Mouse (Mus musculus): ENCODE results near the gene Faap20. TPM values are rescaled to one million over a fixed set of nuclear protein-coding genes. Genes with fewer than 3 reads are reported as not detected.

Faap20 gene
- polyA plus RNA-seq, 1 experiment: 30.6 TPM

DNA sequence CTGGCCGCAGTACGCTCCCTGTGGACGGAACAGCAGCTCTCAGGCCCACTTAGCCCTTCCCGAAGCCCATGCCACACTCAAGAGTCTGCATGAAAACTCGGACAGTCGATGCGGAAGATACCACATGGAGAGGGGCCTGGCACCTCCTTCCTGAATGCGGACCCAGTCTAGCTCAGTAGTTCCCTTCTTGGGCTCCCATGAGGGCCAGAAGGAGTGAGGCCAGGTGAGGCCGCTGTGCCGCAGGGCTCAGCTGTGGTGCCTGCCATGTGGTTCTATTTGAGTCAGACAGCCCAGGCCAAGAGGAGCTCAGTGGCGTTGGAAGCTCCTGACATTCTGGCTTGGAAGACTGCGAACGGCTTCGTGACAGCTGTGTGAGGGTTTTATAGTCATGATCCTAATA is 44.8 kb downstream of the Faap20 start:
- Histone ChIP-seq H3K4me3 (ENCODE audit: insufficient read depth, poor library complexity, severe bottlenecking) (no peak overlapping the region), H3K36me3 (ENCODE audit: control insufficient read depth, insufficient read depth) (no peaks in the 10 kb centered on the region), H3K79me2 (ENCODE audit: control insufficient read depth, insufficient read depth) (no peaks in the 10 kb centered on the region), H3ac (ENCODE audit: control insufficient read depth, insufficient read length, low read depth) (no peak overlapping the region), H3K79me3 (ENCODE audit: low read depth) (no peaks in the 10 kb centered on the region), H3K27me3 (ENCODE audit: control insufficient read depth, insufficient read depth, insufficient read length) (no peaks in the 10 kb centered on the region)
- TF ChIP-seq FOSL1 (IDR thresholded peaks at IDR 0.05; ENCODE audit: insufficient read depth, low read length, poor library complexity, severe bottlenecking): no peak
- TF ChIP-seq MYOD1 (IDR thresholded peaks at IDR 0.05; ENCODE audit: control insufficient read depth, insufficient read length, low read depth): no peak
- TF ChIP-seq CEBPB (IDR thresholded peaks at IDR 0.05; ENCODE audit: low read depth): no peak
- TF ChIP-seq MYOG (IDR thresholded peaks at IDR 0.05; ENCODE audit: control insufficient read depth, extremely low read depth, insufficient read length): no peak
- TF ChIP-seq USF1 (IDR thresholded peaks at IDR 0.05; ENCODE audit: low read depth): no peak
- no peak for TF ChIP-seq CTCF (IDR thresholded peaks at IDR 0.05; ENCODE audit: control insufficient read depth, insufficient read depth, insufficient read length)
- TF ChIP-seq MAX (IDR thresholded peaks at IDR 0.05): no peak

DNA sequence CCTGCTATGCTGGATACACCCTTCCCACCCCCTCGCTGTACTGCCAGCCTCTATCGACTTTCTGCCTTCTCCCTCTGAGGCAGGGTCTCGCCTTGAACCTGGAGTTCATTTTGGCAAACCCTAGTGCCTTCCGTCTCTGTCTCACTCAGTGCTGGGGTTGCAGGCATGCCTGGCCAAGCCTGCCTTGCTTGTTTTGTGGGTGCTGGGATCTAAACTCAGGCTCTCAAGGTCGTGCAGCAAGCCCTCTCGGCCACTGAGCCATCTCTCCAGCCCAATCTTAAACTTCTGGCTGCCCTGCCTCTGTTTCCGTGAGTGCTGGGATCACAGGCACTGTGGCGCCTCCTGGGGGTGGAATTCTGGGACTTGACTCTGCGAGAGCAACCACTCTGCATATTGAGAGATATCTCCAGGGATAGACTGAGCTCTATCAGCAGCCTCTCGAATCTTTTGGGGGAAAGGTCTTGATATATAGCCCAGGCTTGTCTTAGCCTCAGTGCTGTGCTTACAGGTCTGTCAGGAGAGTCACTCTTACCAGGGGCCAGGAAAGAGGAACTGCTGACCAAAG is 45.5 kb downstream of the Faap20 start:
- Histone ChIP-seq H3K79me2 (ENCODE audit: control insufficient read depth, insufficient read depth) (no peaks in the 10 kb centered on the region), H3ac (ENCODE audit: control insufficient read depth, insufficient read length, low read depth) (no peak overlapping the region), H3K27me3 (ENCODE audit: control insufficient read depth, insufficient read depth, insufficient read length) (peaks cover under 1% of the 10 kb centered on the region), H3K4me3 (ENCODE audit: insufficient read depth, poor library complexity, severe bottlenecking) (no peak overlapping the region), H3K79me3 (ENCODE audit: low read depth) (no peaks in the 10 kb centered on the region), H3K36me3 (ENCODE audit: control insufficient read depth, insufficient read depth) (no peaks in the 10 kb centered on the region)
- TF ChIP-seq CEBPB (IDR thresholded peaks at IDR 0.05; ENCODE audit: low read depth) (no peak), FOSL1 (IDR thresholded peaks at IDR 0.05; ENCODE audit: insufficient read depth, low read length, poor library complexity, severe bottlenecking) (no peak), CTCF (IDR thresholded peaks at IDR 0.05; ENCODE audit: control insufficient read depth, insufficient read depth, insufficient read length) (no peak)

DNA sequence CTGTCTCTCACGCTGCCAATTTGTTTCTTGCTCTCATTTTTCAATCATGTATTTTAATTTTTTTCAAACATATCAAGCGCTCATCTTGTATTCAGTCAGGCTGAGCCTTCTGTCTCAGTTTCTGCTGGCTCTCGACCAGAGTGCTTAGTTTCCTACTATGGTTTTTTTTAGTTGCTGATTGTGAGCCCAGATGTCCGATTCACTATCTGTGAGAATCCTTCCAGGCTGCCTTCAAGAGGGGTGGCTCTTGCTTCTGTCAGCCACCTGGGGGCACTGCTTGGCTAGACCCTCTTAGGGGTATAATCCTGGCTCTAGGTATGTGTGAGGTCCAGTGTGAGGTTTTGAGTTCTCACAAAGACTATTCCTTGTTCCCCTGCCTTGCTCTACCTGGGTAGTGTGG is 46.4 kb downstream of the Faap20 start:
- H3K36me3 ChIP-seq (ENCODE audit: control insufficient read depth, insufficient read depth): no peaks in the 10 kb centered on the region
- H3K27me3 ChIP-seq (ENCODE audit: control insufficient read depth, insufficient read depth, insufficient read length): peaks cover 4% of the 10 kb centered on the region
- no peak overlapping the region for H3ac ChIP-seq (ENCODE audit: control insufficient read depth, insufficient read length, low read depth)
- TF ChIP-seq USF1 (IDR thresholded peaks at IDR 0.05; ENCODE audit: low read depth) (no peak), MAX (IDR thresholded peaks at IDR 0.05) (no peak), FOSL1 (IDR thresholded peaks at IDR 0.05; ENCODE audit: insufficient read depth, low read length, poor library complexity, severe bottlenecking) (no peak), MYOD1 (IDR thresholded peaks at IDR 0.05; ENCODE audit: control insufficient read depth, insufficient read length, low read depth) (no peak), CEBPB (IDR thresholded peaks at IDR 0.05; ENCODE audit: low read depth) (no peak), CTCF (IDR thresholded peaks at IDR 0.05; ENCODE audit: control insufficient read depth, insufficient read depth, insufficient read length) (no peak), MYOG (IDR thresholded peaks at IDR 0.05; ENCODE audit: control insufficient read depth, extremely low read depth, insufficient read length) (no peak)
- H3K79me3 ChIP-seq (ENCODE audit: low read depth): no peaks in the 10 kb centered on the region
- no peak overlapping the region for H3K4me3 ChIP-seq (ENCODE audit: insufficient read depth, poor library complexity, severe bottlenecking)
- H3K79me2 ChIP-seq (ENCODE audit: control insufficient read depth, insufficient read depth): no peaks in the 10 kb centered on the region

DNA sequence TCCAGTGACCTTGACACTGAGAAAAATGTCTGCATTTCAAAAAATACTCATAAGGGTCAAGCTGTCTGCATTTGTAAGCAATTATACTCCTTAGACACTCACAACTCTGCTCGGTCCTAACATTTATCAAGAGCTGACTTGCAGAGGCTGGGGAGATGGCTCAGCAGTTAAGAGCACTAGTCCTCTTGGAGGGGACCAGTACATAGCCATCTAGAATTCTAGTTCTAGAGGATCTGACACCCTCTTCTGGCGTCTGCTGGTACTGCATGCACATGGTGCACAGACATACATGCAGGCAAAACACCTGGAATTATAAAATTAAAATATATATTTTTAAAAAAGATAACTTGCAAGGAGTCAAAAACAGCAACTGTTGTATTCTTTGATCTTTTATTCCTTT is 47.5 kb downstream of the Faap20 start:
- Histone ChIP-seq H3K79me2 (ENCODE audit: control insufficient read depth, insufficient read depth) (no peaks in the 10 kb centered on the region), H3K4me3 (ENCODE audit: insufficient read depth, poor library complexity, severe bottlenecking) (no peak overlapping the region), H3K36me3 (ENCODE audit: control insufficient read depth, insufficient read depth) (no peaks in the 10 kb centered on the region), H3K79me3 (ENCODE audit: low read depth) (no peaks in the 10 kb centered on the region), H3ac (ENCODE audit: control insufficient read depth, insufficient read length, low read depth) (no peak overlapping the region), H3K27me3 (ENCODE audit: control insufficient read depth, insufficient read depth, insufficient read length) (peaks cover 4% of the 10 kb centered on the region)
- TF ChIP-seq MAX (IDR thresholded peaks at IDR 0.05) (no peak), MYOD1 (IDR thresholded peaks at IDR 0.05; ENCODE audit: control insufficient read depth, insufficient read length, low read depth) (no peak), CTCF (IDR thresholded peaks at IDR 0.05; ENCODE audit: control insufficient read depth, insufficient read depth, insufficient read length) (no peak), CEBPB (IDR thresholded peaks at IDR 0.05; ENCODE audit: low read depth) (no peak), MYOG (IDR thresholded peaks at IDR 0.05; ENCODE audit: control insufficient read depth, extremely low read depth, insufficient read length) (no peak)

GRCm38 (mm10) chr4:155298826-155299225 is 49.2 kb downstream of the Faap20 start:
- Histone ChIP-seq H3K36me3 (ENCODE audit: control insufficient read depth, insufficient read depth) (no peaks in the 10 kb centered on the region), H3K79me2 (ENCODE audit: control insufficient read depth, insufficient read depth) (no peaks in the 10 kb centered on the region), H3K4me3 (ENCODE audit: insufficient read depth, poor library complexity, severe bottlenecking) (no peak overlapping the region), H3K27me3 (ENCODE audit: control insufficient read depth, insufficient read depth, insufficient read length) (peaks cover 4% of the 10 kb centered on the region), H3ac (ENCODE audit: control insufficient read depth, insufficient read length, low read depth) (no peak overlapping the region), H3K79me3 (ENCODE audit: low read depth) (no peaks in the 10 kb centered on the region)
- TF ChIP-seq MYOD1 (IDR thresholded peaks at IDR 0.05; ENCODE audit: control insufficient read depth, insufficient read length, low read depth) (no peak), CTCF (IDR thresholded peaks at IDR 0.05; ENCODE audit: control insufficient read depth, insufficient read depth, insufficient read length) (no peak), CEBPB (IDR thresholded peaks at IDR 0.05; ENCODE audit: low read depth) (no peak), USF1 (IDR thresholded peaks at IDR 0.05; ENCODE audit: low read depth) (no peak), MYOG (IDR thresholded peaks at IDR 0.05; ENCODE audit: control insufficient read depth, extremely low read depth, insufficient read length) (no peak), MAX (IDR thresholded peaks at IDR 0.05) (no peak), FOSL1 (IDR thresholded peaks at IDR 0.05; ENCODE audit: insufficient read depth, low read length, poor library complexity, severe bottlenecking) (no peak)

- no peaks in the 10 kb centered on the region for H3K79me2 ChIP-seq (ENCODE audit: control insufficient read depth, insufficient read depth)
- H3K27me3 ChIP-seq (ENCODE audit: control insufficient read depth, insufficient read depth, insufficient read length): peaks cover 4% of the 10 kb centered on the region
- no peaks in the 10 kb centered on the region for H3K79me3 ChIP-seq (ENCODE audit: low read depth)
- no peak for TF ChIP-seq CEBPB (IDR thresholded peaks at IDR 0.05; ENCODE audit: low read depth)
- TF ChIP-seq CTCF (IDR thresholded peaks at IDR 0.05; ENCODE audit: control insufficient read depth, insufficient read depth, insufficient read length): no peak
- TF ChIP-seq MAX (IDR thresholded peaks at IDR 0.05): no peak
- no peak for TF ChIP-seq USF1 (IDR thresholded peaks at IDR 0.05; ENCODE audit: low read depth)
- no peak for TF ChIP-seq FOSL1 (IDR thresholded peaks at IDR 0.05; ENCODE audit: insufficient read depth, low read length, poor library complexity, severe bottlenecking)
- no peak for TF ChIP-seq MYOD1 (IDR thresholded peaks at IDR 0.05; ENCODE audit: control insufficient read depth, insufficient read length, low read depth)
- TF ChIP-seq MYOG (IDR thresholded peaks at IDR 0.05; ENCODE audit: control insufficient read depth, extremely low read depth, insufficient read length): no peak
- no peaks in the 10 kb centered on the region for H3K36me3 ChIP-seq (ENCODE audit: control insufficient read depth, insufficient read depth)
- no peak overlapping the region for H3K4me3 ChIP-seq (ENCODE audit: insufficient read depth, poor library complexity, severe bottlenecking)
- H3ac ChIP-seq (ENCODE audit: control insufficient read depth, insufficient read length, low read depth): peak overlapping the region; percentile 6
These were observed 51.0 kb downstream of the Faap20 start for GRCm38 (mm10) chr4:155300421-155301097.
